In the genomic region with DNA sequence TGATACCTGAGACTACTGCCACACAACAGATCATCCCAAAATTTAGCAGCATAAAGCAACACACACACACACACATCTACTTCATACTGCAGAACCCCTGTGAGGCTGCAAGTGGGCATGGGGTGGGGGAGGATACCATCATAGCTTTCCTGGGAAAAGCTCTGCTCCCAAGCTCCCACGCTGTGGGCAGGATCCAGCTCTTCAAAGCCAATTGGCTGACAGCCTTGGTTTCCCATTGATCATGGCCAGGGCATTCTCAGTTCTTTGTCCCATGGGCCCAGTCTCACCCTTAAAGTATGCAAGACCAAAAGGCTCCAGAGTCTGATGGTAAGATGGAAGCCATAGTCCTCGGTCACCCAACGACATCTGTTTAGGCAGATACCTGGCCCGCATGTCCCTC, we compare ENCODE assay signal across 14 mouse cellular contexts.
DNase-seq lines count a peak whose midpoint lies in the region; ATAC-seq lines count a peak whose summit lies in the region.
"Had no signal": no experiment of that assay in that cellular context is flagged by ENCODE, and none has a peak within 500 bp of the region (broad histone marks: within the 10 kb centered on the region; RNA-seq: fewer than 3 reads in every experiment).

No protein-coding gene starts in this region.

- 86% methylated on average over 4 of the region's 4 CpGs for WGBS in forebrain, embryonic 15.5 days
- WGBS in forebrain, embryonic 12.5 days, result 92% methylated on average over 4 of the region's 4 CpGs
- WGBS in heart, embryonic 10.5 days, result 92% methylated on average over 4 of the region's 4 CpGs

- no peak overlapping the region for H3K4me2 ChIP-seq in forebrain, embryonic 15.5 days (replicated peaks)
- H3K4me2 ChIP-seq in forebrain, embryonic 12.5 days, result no peak overlapping the region
- H3K4me2 ChIP-seq: embryonic facial prominence, embryonic 12.5 days; heart, embryonic 13.5 days had no signal

- H3K27me3 ChIP-seq in forebrain, embryonic 15.5 days, result no peaks in the 10 kb centered on the region
- H3K27me3 ChIP-seq in forebrain, embryonic 12.5 days, result peaks cover 53% of the 10 kb centered on the region
- H3K27me3 ChIP-seq in heart, embryonic 10.5 days (ENCODE audit: insufficient read depth, poor library complexity, severe bottlenecking), result peaks cover 20% of the 10 kb centered on the region

- no peak overlapping the region for H3K4me3 ChIP-seq in forebrain, embryonic 15.5 days
- H3K4me3 ChIP-seq in forebrain, embryonic 12.5 days (replicated peaks), result no peak overlapping the region
- no peak overlapping the region for H3K4me3 ChIP-seq in heart, embryonic 10.5 days
- H3K4me3 ChIP-seq: embryonic facial prominence, embryonic 12.5 days; heart, embryonic 13.5 days had no signal

- no peaks in the 10 kb centered on the region for H3K36me3 ChIP-seq in forebrain, embryonic 15.5 days
- no peaks in the 10 kb centered on the region for H3K36me3 ChIP-seq in forebrain, embryonic 12.5 days (replicated peaks)
- H3K36me3 ChIP-seq in heart, embryonic 10.5 days, result no peaks in the 10 kb centered on the region
- H3K36me3 ChIP-seq: embryonic facial prominence, embryonic 12.5 days; G1E; heart, embryonic 13.5 days had no signal

- no peak overlapping the region for H3K9ac ChIP-seq in forebrain, embryonic 15.5 days (replicated peaks)
- H3K9ac ChIP-seq in forebrain, embryonic 12.5 days, result no peak overlapping the region
- H3K9ac ChIP-seq: embryonic facial prominence, embryonic 12.5 days; heart, embryonic 13.5 days had no signal

- no peaks in the 10 kb centered on the region for H3K9me3 ChIP-seq in forebrain, embryonic 15.5 days
- H3K9me3 ChIP-seq in forebrain, embryonic 12.5 days, result no peaks in the 10 kb centered on the region
- no peaks in the 10 kb centered on the region for H3K9me3 ChIP-seq in heart, embryonic 10.5 days
- H3K9me3 ChIP-seq: embryonic facial prominence, embryonic 12.5 days; G1E; heart, embryonic 13.5 days had no signal

- H3K27ac ChIP-seq in forebrain, embryonic 15.5 days (replicated peaks), result no peak overlapping the region
- no peak overlapping the region for H3K27ac ChIP-seq in forebrain, embryonic 12.5 days
- H3K27ac ChIP-seq in heart, embryonic 10.5 days, result no peak overlapping the region
- H3K27ac ChIP-seq: embryonic facial prominence, embryonic 12.5 days; heart, embryonic 13.5 days had no signal

- peaks cover 20% of the 10 kb centered on the region for H3K4me1 ChIP-seq in forebrain, embryonic 15.5 days
- H3K4me1 ChIP-seq in forebrain, embryonic 12.5 days, result peaks cover 35% of the 10 kb centered on the region
- H3K4me1 ChIP-seq in heart, embryonic 10.5 days, result 0 out of 2 replicates have a peak, but pooled peaks cover 7% of the 10 kb centered on the region
- H3K4me1 ChIP-seq: embryonic facial prominence, embryonic 12.5 days had no signal

- DNase-seq in heart, adult 11 months, result peak; percentile 91
- no peak for DNase-seq in heart, embryonic 10.5 days (ENCODE audit: low spot score)
- DNase-seq in layer of hippocampus, adult 9-11 months, result peak; percentile 42
- DNase-seq in layer of hippocampus, adult 8-10 months (ENCODE audit: low spot score in 2 of 2), result no peak
- DNase-seq in right cerebral cortex, postnatal 4 days, result peak; percentile 32
- DNase-seq in right cerebral cortex, adult 18-20 months, result no peak
- DNase-seq: cerebellum, adult 8-10 months had no signal

- ATAC-seq in forebrain, embryonic 15.5 days (replicated peaks), result peak; percentile 24; the same call in 1 of the 2 replicates
- ATAC-seq in forebrain, embryonic 12.5 days (ENCODE audit: low FRiP score), result no peak
- ATAC-seq: CD4-positive, CD25-positive, alpha-beta regulatory T cell, adult 4 months; intestine, embryonic 16.5 days had no signal

Comparison
In these comparisons a context has a peak if more than half of its experiments do, and no peak if none do; other contexts are left out.
1. DNase-seq: peak in heart, adult 11 months (single experiment), layer of hippocampus, adult 9-11 months (single experiment) and right cerebral cortex, postnatal 4 days (single experiment); none in heart, embryonic 10.5 days (single experiment), layer of hippocampus, adult 8-10 months (0 of 2) and right cerebral cortex, adult 18-20 months (single experiment).